Mouse (Mus musculus): ENCODE measurements around the gene St3gal3.
A peak's percentile ranks its signal among the peaks of the same experiment; 100 is the strongest.

Gene St3gal3

GRCm38 (mm10) chr4:118085025-118085424, 49.7 kb downstream of the St3gal3 start:
- DNase-seq = no peak

DNA sequence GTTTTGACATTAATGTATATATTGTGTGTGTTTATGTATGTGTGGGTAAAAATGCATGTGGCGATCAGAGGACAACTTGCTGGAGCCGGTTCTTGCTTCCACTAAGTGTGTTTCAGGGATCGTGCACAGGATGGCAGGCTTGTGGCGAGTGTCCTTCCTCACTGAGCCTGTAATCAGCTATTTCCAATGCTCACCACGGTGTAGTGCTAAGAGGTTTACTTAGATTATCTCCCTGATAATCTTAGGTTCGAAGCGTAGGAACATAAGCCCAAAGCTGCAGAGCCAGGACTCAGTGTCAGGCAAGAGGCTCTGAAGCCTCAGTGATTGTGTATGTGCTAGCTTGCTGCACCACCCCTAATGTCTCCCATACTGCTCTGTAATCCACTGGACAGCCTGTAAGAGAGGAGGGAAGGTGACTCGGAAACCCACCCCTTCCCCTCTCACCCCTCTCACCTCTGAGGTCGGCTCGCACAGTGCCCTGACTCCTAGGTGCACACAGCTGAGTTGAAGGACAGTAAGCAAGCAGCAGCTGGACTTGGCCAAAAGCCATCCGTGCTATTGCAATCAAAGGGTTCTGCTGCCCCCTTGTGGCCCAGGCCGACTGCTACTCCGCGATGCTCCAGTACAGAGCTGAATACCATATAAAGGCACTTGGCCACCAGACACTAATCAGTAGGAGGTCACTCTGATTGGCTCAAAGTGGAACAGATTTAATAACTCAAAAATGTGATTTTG, 51.3 kb downstream of the St3gal3 start:
- DNase-seq = peak; percentile 86 to 87

DNA sequence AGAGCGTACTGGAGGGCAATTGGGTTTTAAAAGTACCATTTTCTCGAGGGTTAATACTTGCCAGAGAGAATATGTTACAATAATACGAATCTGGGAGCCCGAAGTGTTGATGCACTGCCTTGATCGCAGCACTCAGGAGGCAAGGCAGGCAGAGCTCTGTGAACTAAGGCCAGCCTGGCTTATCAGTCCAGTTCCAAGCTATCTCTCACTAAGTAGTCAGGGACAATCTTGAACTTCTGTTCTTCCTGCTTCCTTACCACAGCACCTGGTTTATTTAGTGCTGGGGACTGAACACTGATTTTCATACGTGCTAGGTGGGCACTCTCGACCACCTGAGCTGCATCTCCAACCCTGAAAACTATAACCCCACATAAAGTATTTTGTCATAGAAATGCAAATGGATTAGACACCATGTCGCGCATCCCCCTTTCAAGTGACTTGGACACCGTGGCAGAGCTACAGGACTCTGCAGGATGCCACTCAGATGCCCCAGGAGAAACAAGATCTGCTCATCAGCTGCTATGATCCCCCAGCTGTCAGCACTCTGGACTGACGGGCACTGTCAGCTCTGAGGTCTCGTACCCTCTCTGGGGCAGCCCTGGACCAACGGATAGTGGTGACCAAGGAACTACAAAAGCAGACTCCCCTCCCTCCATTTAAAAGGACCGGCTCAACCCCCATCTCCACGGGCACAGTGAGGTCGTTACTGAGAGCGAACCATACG, 52.9 kb downstream of the St3gal3 start:
- DNase-seq = no peak

DNA sequence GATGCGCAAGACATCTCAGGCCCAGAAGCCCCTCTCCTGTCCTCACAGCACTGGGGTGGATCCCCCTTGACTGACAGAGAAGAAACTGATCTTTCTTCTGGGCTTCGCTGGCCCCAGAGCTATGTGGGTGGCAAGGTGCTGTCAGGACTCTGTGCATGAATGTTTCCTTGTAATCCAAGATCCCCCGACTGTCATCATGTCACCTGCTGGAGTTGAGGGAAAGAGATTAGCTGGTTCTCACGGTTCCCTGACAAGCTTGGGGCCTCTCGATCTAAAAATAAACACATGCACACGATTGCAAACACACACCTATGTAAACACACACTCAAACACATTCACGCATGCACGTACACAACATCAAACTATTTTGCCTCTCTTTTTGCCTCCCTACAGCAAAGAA, 54.2 kb downstream of the St3gal3 start:
- DNase-seq = no peak

- DNase-seq = no peak
These were observed 55.5 kb downstream of the St3gal3 start for GRCm38 (mm10) chr4:118079195-118079594.

DNA sequence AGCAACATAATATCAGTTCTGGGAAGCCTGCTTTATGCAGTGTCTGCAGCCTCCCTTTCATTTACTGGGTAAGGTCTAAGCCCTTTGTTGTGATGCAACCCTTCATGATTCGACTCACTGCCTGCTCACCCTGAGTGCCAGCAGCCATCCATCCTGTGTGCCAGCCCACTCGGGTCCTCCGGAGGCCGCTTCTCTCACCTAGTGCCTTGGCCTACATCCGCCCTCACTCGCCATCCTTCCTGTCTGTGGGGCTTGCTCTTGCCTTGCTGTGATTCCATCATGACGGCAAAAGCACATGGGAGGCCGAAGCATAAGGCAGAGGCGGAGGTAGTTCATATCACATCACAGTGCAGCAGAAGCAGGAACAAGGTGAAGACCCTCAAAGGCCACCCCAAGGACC, 56.1 kb downstream of the St3gal3 start:
- DNase-seq = no peak

- DNase-seq = no peak
These were observed 57.4 kb downstream of the St3gal3 start for GRCm38 (mm10) chr4:118077293-118077752.

DNA sequence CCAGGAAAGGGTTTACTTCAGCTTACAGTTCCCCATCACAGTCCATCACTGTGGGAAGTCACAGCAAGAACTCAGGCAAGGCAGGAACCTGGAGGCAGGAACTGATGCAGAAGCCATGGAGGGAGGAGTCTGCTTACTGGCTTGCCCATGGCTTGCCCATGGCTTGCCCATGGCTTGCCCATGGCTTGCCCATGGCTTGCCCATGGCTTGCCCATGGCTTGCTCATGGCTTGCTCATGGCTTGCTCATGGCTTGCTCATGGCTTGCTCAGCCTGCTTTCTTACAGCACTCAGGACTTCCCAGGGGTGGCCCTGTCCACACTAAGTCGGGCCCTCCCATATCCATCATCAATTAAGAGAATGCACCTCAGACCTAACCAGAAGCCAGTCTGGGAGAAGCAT, 58.1 kb downstream of the St3gal3 start:
- DNase-seq = no peak

- DNase-seq = no peak
These were observed 59.4 kb downstream of the St3gal3 start for GRCm38 (mm10) chr4:118075343-118075742.

GRCm38 (mm10) chr4:118074236-118074635, 60.5 kb downstream of the St3gal3 start:
- peak; percentile 21 to 36 for DNase-seq

DNA sequence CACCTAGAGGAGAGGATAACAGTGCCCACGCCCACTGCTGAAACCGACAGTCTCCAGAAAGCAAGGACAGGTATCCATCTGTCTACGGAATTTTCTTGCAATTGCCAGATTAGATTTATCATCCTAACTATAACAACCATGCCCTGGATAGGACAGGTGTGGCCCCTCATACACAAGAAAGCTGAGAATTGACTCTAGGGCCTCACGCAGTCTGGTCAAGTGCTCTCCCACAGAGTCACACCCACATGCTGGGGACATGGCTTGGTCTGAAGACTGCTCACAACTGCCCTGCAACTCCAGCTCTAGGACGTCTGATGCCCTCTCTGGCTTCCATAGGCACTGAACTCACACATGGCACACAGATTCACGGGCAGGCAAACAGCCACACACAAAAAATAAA, 61.6 kb downstream of the St3gal3 start:
- DNase-seq = no peak

DNA sequence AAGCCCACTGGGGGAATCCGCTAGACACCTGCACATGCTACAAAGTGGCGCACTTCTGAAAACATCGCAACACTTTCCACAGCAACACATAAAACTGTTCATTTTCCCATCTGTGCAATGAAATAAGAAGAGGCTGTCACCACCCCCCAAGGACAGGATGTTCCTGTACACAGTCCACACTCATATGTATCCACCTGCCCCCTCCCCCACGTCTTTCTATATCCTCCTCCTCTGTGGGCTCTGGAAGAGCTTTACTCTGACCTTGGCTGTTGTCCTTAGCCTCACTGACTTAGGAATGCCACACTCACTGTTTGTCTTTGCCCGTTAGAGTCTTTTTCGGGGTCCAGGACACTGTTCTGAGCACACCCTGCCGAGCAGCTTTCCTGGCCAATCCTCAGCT, 62.8 kb downstream of the St3gal3 start:
- no peak for DNase-seq

- DNase-seq = no peak
These were observed 64.2 kb downstream of the St3gal3 start for GRCm38 (mm10) chr4:118070255-118071234.

DNA sequence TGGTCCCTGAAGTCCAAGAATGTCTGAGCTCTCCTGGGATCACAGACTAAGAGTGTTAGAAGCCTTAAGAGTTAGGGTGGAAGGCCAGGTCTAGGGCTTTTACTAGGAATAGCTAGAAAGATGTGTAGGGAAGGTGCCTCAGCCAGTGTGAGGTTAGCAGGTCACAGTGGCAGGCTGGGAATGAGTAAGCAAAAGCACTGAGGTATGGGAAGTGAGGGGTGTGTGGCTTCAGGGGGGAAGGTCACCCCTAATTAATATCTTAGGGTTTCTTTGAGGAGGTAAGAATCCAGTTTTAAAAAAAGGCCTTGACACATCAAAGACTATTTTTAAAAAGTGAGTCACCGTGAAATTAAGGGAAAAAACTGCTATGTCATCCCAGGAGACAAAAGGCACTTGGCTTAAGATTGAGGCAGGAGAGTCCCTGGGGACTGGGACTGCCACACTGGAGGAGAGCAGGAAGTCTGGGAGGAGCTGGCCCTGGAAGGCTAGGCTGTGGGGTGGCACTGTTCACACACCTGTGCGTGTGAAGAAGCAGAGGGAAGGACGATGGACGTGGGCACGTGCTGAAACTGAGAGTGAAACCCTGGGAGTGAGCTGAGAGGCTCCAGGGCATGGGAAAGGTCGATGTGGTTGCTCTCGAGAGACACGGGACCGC, 72.8 kb downstream of the St3gal3 start:
- DNase-seq = no peak

DNA sequence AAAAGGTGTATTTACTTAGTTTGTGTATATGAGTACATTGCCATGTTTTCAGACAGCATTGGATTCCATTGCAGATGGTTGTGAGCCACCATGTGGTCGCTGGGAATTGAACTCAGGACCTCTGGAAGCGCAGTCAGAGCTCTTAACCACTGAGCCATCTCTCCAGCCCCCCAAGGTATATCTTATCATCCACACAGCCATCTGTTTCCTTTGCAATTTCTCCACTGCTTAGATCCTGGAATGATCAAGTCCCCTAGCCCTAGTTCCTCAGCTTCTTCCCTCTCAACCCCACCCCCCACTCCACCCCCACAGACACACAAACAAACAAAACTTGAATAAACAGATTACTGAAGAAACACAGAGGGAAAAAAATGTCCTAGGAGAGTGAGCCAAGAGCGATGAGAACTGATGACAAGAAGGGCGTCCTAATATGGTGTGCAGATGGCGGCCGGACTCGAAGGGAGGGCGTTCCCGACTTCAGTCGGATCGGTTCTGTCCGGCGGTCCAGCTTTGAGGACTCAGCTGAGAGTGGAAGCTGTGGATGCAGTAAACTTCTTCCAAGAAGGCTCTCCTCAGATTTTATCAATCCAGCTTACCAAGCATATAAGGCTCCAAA, 73.7 kb downstream of the St3gal3 start:
- DNase-seq = no peak

DNA sequence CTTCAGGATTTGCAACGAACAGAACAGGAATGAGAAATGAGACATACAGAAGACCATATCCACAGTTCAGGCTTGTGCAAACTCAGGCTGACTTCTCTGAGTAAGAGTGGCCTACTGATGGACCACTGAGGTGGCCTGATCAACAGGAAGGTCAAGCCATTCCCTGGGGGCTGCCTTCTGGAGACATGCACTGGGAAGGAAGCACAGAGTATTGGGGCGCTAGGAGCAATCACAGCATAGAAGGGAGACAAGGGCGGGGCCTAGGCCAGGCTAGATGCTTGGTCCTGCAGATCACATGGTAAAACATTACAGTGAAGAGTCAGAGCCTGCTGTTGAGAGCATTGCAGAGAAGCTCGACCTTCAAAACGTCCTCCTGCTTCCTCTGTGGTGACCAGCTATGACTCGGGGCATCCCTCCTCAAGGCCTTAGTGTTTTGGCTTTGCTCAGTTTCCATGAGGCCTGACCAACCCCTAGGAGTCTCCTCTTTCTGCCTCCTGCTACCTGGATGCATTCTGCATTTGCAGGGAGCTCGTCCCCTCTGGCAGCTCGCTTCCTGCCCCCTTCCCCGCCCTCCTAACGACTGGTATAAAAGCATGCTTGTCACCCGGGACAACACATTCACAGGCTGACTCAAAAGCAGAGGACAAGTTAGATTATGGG, 74.8 kb downstream of the St3gal3 start:
- no peak for DNase-seq

GRCm38 (mm10) chr4:118058116-118058677, 76.5 kb downstream of the St3gal3 start:
- DNase-seq = no peak

DNA sequence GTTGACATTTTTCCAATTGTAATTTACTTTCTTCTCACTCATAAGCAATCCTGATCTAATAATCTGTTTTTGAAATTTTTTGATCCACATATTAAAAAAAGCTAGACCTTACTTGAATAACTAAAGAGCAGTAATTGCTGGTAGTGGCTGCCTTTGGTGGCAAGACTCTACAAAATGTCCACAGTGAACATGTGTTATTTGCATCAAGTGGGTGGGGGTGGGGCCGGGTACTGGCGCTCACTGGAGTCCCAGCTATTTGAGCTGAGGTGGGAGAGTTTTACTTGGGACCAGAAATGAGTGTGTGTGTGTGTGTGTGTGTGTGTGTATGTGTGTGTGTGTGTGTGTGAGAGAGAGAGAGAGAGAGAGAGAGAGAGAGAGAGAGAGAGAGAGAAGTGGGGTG, 77.6 kb downstream of the St3gal3 start:
- DNase-seq = no peak

- DNase-seq = no peak
These were observed 80.1 kb downstream of the St3gal3 start for GRCm38 (mm10) chr4:118054615-118055014.

DNA sequence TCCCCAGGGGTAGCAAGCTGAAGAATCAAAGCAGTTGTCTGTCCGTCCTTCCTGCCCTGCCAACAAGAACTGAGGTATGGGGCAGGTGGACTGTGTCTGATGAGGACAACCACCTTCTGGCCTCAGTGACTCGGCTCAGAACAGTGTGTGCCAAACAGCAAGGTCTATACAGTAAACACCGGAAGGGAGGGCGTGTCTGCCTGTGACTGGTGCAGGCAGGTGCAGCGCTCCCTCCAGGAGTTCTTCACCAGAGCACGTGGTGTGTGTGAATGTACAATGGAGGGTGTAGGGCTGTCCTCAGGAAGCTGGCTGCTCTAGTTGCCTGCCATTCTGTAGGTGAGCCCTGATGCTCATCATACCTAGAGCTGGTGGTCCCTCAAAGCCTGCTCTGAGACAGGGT, 80.8 kb downstream of the St3gal3 start:
- no peak for DNase-seq

DNA sequence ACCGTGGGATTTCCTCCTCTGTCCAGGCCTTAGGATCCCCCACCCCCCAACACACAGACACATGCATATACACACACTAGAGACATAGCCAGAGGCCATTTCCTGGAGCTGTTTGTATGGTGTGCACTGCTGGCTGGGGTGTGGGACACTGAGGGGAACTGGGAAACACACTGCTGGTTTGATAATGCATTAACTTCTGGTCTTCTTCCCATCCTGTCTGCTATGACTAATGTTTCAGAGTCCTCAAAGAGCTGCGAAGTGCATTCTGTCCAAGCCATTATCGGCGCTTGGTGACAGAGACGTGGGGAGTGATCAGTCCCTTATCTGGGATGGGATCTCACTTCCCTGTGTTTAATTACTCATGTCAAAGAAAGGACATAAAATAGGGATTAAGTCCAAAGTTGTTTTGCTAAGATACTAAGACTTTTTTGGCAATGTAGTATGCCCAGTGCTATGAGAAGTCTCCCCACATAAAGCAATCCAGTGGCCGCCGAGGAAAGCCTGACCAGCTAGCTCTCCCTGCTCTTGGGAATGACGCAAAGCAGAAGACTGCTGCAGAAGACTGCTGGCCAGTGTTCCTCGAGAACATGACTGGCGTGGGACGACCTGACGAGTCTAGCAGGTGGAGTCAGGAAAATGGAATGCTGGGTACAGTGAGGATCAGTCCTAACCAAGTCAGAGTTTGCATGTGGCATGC, 85.0 kb downstream of the St3gal3 start:
- no peak for DNase-seq
